In the genomic region with DNA sequence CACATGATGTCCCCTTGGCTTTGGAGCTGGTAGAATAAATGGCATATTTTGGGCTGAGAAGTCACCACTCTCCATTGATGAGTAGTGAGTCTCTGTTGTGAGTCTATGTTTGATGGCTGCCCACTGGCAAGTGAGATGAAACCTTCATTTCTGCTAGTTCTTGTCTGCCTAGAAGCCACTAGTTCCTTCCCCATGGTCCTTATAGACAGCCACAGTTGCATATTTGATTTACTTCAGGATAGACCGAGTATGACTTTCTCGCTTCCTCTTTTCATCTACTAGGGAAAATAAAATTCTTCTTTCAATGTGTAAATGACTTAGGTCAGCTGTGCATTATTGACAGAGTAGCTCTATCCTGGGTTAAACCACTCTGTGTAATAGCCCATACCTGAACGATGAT, we compare ENCODE assay signal across 29 mouse cellular contexts. TPM values are rescaled to one million over a fixed set of nuclear protein-coding genes. Genes with fewer than 3 reads are reported as not detected.
"Had no signal": no experiment of that assay in that cellular context is flagged by ENCODE, and none has a peak within 500 bp of the region (broad histone marks: within the 10 kb centered on the region; RNA-seq: fewer than 3 reads in every experiment).

No protein-coding gene starts in this region.

- DNase-seq: kidney, adult 8-10 months; kidney, postnatal 10 days; kidney, postnatal 36 days; layer of hippocampus, postnatal 36 days; lung, adult 18-20 months; lung, postnatal 10 days; lung, postnatal 36 days; retina, postnatal 1 day; right cerebral cortex, postnatal 25 days; spleen, adult 18-20 months; thymus, adult 18-20 months; thymus, postnatal 36 days had no signal

- ATAC-seq: liver, embryonic 12.5 days; midbrain, embryonic 15.5 days had no signal

- H3K27me3 ChIP-seq: kidney, embryonic 15.5 days; liver, embryonic 12.5 days; liver, embryonic 15.5 days; lung, embryonic 15.5 days; midbrain, embryonic 12.5 days; midbrain, embryonic 15.5 days; neural tube, embryonic 13.5 days had no signal

- H3K9me3 ChIP-seq: kidney, embryonic 15.5 days; liver, embryonic 12.5 days; liver, embryonic 15.5 days; lung, embryonic 15.5 days; midbrain, embryonic 12.5 days; midbrain, embryonic 15.5 days; neural tube, embryonic 13.5 days had no signal

- H3K27ac ChIP-seq: kidney, embryonic 15.5 days; left cerebral cortex, adult 2 months; liver, embryonic 12.5 days; liver, embryonic 15.5 days; lung, embryonic 15.5 days; midbrain, embryonic 12.5 days; midbrain, embryonic 15.5 days; neural tube, embryonic 13.5 days had no signal

- H3K4me3 ChIP-seq: kidney, embryonic 15.5 days; left cerebral cortex, adult 2 months; liver, embryonic 12.5 days; liver, embryonic 15.5 days; lung, embryonic 15.5 days; midbrain, embryonic 12.5 days; midbrain, embryonic 15.5 days; neural tube, embryonic 13.5 days had no signal

- H3K4me2 ChIP-seq: kidney, embryonic 15.5 days; liver, embryonic 12.5 days; liver, embryonic 15.5 days; lung, embryonic 15.5 days; midbrain, embryonic 12.5 days; midbrain, embryonic 15.5 days; neural tube, embryonic 13.5 days had no signal

- H3K36me3 ChIP-seq: kidney, embryonic 15.5 days; liver, embryonic 12.5 days; liver, embryonic 15.5 days; lung, embryonic 15.5 days; midbrain, embryonic 12.5 days; midbrain, embryonic 15.5 days; neural tube, embryonic 13.5 days had no signal

- H3K4me1 ChIP-seq: kidney, embryonic 15.5 days; liver, embryonic 12.5 days; liver, embryonic 15.5 days; lung, embryonic 15.5 days; midbrain, embryonic 12.5 days; midbrain, embryonic 15.5 days; neural tube, embryonic 13.5 days had no signal

- H3K9ac ChIP-seq: kidney, embryonic 15.5 days; liver, embryonic 12.5 days; liver, embryonic 15.5 days; lung, embryonic 15.5 days; midbrain, embryonic 12.5 days; midbrain, embryonic 15.5 days; neural tube, embryonic 13.5 days had no signal

RNA-seq across cellular contexts. Expression of a gene that starts 9.9 kb away (rescaled TPM):
- total RNA-seq: layer of hippocampus, adult 8-10 months; layer of hippocampus, postnatal 10 days; layer of hippocampus, postnatal 36 days; left cerebral cortex, adult 2 months; left cerebral cortex, postnatal 10 days; left cerebral cortex, postnatal 36 days had no signal
- polyA plus RNA-seq: kidney, embryonic 15.5 days; limb, embryonic 11.5 days; limb, embryonic 14.5 days; liver, embryonic 12.5 days; liver, embryonic 15.5 days; lung, embryonic 15.5 days; midbrain, embryonic 12.5 days; midbrain, embryonic 15.5 days; neural tube, embryonic 13.5 days; stomach, embryonic 16.5 days; testis, adult 2 months; urinary bladder, adult 2 months had no signal

RNA-seq across cellular contexts. Expression of a gene that starts 19.2 kb away (rescaled TPM):
- total RNA-seq: layer of hippocampus, postnatal 36 days; left cerebral cortex, adult 2 months; left cerebral cortex, postnatal 10 days; left cerebral cortex, postnatal 36 days had no signal
- polyA plus RNA-seq: kidney, embryonic 15.5 days; limb, embryonic 11.5 days; liver, embryonic 12.5 days; liver, embryonic 15.5 days; lung, embryonic 15.5 days; midbrain, embryonic 12.5 days; midbrain, embryonic 15.5 days; neural tube, embryonic 13.5 days; stomach, embryonic 16.5 days; testis, adult 2 months had no signal

RNA-seq across cellular contexts. Expression of a gene that starts 24.4 kb away (rescaled TPM):
- total RNA-seq: layer of hippocampus, adult 8-10 months; left cerebral cortex, adult 2 months; left cerebral cortex, postnatal 10 days had no signal
- polyA plus RNA-seq: kidney, embryonic 15.5 days; limb, embryonic 11.5 days; liver, embryonic 12.5 days; liver, embryonic 15.5 days; lung, embryonic 15.5 days; midbrain, embryonic 12.5 days; midbrain, embryonic 15.5 days; neural tube, embryonic 13.5 days; stomach, embryonic 16.5 days; testis, adult 2 months had no signal

RNA-seq across cellular contexts. Expression of a gene that starts 40.5 kb away (rescaled TPM):
- total RNA-seq: layer of hippocampus, adult 8-10 months; layer of hippocampus, postnatal 10 days; layer of hippocampus, postnatal 36 days; left cerebral cortex, adult 2 months; left cerebral cortex, postnatal 10 days; left cerebral cortex, postnatal 36 days had no signal
- polyA plus RNA-seq: kidney, embryonic 15.5 days; limb, embryonic 11.5 days; limb, embryonic 14.5 days; liver, embryonic 12.5 days; liver, embryonic 15.5 days; lung, embryonic 15.5 days; midbrain, embryonic 12.5 days; midbrain, embryonic 15.5 days; neural tube, embryonic 13.5 days; stomach, embryonic 16.5 days; testis, adult 2 months; urinary bladder, adult 2 months had no signal
